Mouse (Mus musculus) kidney, embryonic 14.5 days (tissue): ENCODE results near the gene Rhbdf2. TPM values are rescaled to one million over a fixed set of nuclear protein-coding genes. Genes with fewer than 3 reads are reported as not detected.
"Not testable (repeated sequence)": the region's sequence is repeated elsewhere in the genome, so short reads cannot be mapped to it uniquely, and the experiment has no call there.

Experiments used
- ATAC-seq: fragments of 200-750 bp; cut with Nextera tagmentation; 2 replicates; pipeline ENCODE4 v1.8.0; 2017; ENCODE audit warnings: moderate number of reproducible peaks, mild to moderate bottlenecking, moderate TSS enrichment, moderate library complexity; ENCODE audit not compliant: low FRiP score, low TSS enrichment
- H3K27ac ChIP-seq: fragments of 300-500 bp; sonication (generic); 2 replicates; pipeline ENCODE4 v1.5.1; 2014; ENCODE audit warnings: low read depth, mild to moderate bottlenecking, low read length, moderate library complexity, mixed read lengths
- H3K27me3 ChIP-seq: fragments of 300-500 bp; sonication (generic); 2 replicates; pipeline ENCODE4 v1.6.1; 2014; ENCODE audit warnings: mild to moderate bottlenecking, low read length; ENCODE audit not compliant: control insufficient read depth, insufficient read depth
- H3K36me3 ChIP-seq: fragments of 300-500 bp; sonication (generic); 2 replicates; pipeline ENCODE4 v1.6.1; 2014; ENCODE audit warnings: low read length, mixed read lengths; ENCODE audit not compliant: control insufficient read depth, insufficient read depth
- H3K4me1 ChIP-seq: fragments of 300-500 bp; sonication (generic); 2 replicates; pipeline ENCODE4 v1.6.1; 2014; ENCODE audit warnings: low read length, mixed read lengths; ENCODE audit not compliant: control insufficient read depth, insufficient read depth
- H3K4me2 ChIP-seq: fragments of 300-500 bp; sonication (generic); replicated peaks from 2 replicates; pipeline ENCODE4 v1.6.1; 2014; ENCODE audit warnings: low read depth, mild to moderate bottlenecking, low read length
- H3K4me3 ChIP-seq: fragments of 300-500 bp; sonication (generic); 2 replicates; pipeline ENCODE4 v1.5.1; 2014; ENCODE audit warnings: mild to moderate bottlenecking, low read length
- H3K9ac ChIP-seq: fragments of 300-500 bp; sonication (generic); 2 replicates; pipeline ENCODE4 v1.6.1; 2014; ENCODE audit warnings: low read depth, mild to moderate bottlenecking, low read length, moderate library complexity
- H3K9me3 ChIP-seq: fragments of 300-500 bp; sonication (generic); 2 replicates; pipeline ENCODE4 v1.6.1; 2016; ENCODE audit warnings: low read length; ENCODE audit not compliant: control insufficient read depth
- WGBS: fragments of 180-500 bp; shearing (Covaris S2); extraction: QIAGEN DNeasy Blood & Tissue Kit; methylation state at CpG from one replicate; pipeline ENCODE4 v1.1.7; 2014; 5-methylcytosine and 5-hydroxymethylcytosine counted together
- polyA plus RNA-seq: library from polyadenylated mRNA; unstranded; fragments of >200 nt; fragmentation: Nextera tagmentation; extraction: Ambion mirVana; gene quantifications from 2 replicates; pipeline ENCODE4 v1.2.1, GENCODE M21; 2014

Gene Rhbdf2
- polyA plus RNA-seq = 5.4 and 7.2 TPM in 2 replicates

DNA sequence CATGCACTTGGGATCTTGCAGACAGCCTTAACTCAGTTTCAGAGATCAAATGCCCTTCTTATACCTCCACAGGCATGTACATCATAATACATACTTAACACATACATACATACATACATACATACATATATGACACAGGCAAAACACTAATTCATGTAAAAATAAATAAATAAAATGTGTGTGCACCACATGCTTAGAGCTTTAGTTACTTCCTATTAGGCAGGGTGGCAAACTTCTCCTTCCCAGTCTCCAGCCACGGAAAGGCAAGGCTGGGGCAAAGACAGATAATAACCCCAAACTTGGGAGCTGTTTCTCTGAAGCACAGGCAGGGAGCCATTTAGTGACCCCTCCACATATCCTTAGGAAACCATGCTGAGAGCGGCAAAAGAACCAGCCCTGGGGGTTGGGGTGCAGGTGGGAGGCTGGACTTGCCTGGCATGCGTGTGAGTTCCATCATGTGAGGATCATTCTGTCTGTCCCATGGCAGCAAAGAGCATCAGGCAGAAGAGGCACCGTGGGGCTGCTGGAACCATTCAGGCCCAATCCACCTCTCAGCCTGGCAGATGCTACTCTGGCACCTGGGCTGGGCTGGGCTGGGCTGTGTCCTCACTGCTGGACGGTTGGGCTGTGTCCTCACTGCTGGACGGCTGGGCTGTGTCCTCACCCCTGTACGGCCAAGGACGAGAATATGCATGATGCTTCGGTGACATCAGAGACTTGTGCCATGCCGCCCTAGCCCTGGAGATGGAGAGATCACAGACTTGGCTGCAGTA lies at the start of gene Rhbdf2:
Gene Rhbdf2 (minus strand): TSS at position 721 of the 773 bp plus-strand sequence.
- no peak within 1 kb of the TSS for H3K9ac ChIP-seq
- no peaks in the 10 kb centered on the region for H3K9me3 ChIP-seq
- 60% methylated on average over 10 of the region's 10 CpGs for WGBS
- no peaks in the 10 kb centered on the region for H3K36me3 ChIP-seq
- no peak within 1 kb of the TSS for H3K4me3 ChIP-seq
- no peak within 1 kb of the TSS for H3K4me2 ChIP-seq
- no peak within 1 kb of the TSS for H3K27ac ChIP-seq
- H3K4me1 ChIP-seq = peaks cover 26% of the 10 kb centered on the region
- no peaks in the 10 kb centered on the region; the same call in 1 of the 2 replicates for H3K27me3 ChIP-seq
- no peak for ATAC-seq

DNA sequence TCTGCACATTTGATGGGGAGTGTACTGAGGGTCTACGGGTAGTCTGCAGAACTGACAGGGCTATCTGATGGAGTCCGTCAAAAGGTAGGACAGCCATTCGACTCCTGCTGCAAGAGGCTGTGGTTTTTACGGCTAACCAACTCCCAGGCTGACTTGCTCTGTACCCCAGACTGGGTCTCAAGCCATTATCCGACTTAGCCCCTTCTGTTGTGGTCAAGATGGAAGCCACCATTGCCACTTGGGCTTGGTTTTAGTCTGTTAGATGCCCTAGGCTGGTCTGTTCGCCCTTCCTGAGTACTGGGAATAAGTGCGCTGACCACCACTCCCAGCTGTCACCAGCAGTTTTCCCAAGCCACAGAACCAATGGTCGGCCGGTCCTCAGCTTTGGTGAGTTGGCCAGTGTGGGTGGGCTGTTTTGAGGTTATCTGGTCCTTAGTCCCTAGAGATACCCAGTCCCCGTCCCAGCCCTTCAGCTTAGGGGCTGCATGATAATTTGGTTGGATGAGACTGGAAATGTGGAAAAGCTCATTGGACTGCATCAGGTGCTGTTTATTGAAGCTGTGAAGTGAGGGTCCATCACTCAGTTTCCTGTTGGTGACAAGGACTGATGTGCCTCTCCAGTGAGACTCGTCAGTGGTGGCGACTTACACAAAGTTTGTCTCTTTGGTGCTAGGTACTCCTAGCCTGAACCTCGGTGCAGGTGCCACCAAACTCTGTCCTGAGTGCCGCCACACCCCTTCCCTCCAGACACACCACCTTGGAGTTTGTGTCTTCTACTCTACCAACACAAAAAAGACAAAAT lies 49.6 kb upstream of the Rhbdf2 start:
- Histone ChIP-seq H3K4me3 (no peak overlapping the region), H3K27me3 (no peaks in the 10 kb centered on the region), H3K4me1 (peaks cover 23% of the 10 kb centered on the region; the same call in 1 of the 2 replicates), H3K27ac (no peak overlapping the region), H3K9me3 (no peaks in the 10 kb centered on the region), H3K9ac (no peak overlapping the region), H3K4me2 (no peak overlapping the region), H3K36me3 (peaks cover 67% of the 10 kb centered on the region)
- no peak for ATAC-seq
- 89% methylated on average over 14 of the region's 14 CpGs for WGBS

DNA sequence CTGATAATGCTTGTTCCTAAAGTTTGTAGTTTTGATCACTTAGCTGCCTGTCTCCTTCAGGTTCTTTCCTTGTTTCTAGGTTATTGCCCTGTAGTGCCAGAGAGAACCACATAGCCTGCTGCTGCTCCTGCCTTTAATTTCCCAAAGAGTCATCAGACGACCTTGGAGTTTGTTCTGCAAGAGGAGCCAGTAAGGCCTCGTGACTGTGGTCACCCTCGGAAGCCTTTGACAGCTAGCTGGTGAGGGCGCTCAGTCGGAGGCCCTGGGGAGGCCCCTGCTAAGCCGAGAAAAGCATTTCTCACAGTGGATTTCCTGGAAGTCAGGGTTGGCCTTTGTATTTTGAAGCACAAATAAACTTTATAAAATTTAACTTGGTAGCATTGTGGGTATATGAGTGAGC lies 48.6 kb upstream of the Rhbdf2 start:
- not testable (repeated sequence) for ATAC-seq, H3K4me2 ChIP-seq, H3K27me3 ChIP-seq, H3K27ac ChIP-seq, H3K9ac ChIP-seq, H3K4me3 ChIP-seq, H3K9me3 ChIP-seq
- peaks cover 61% of the 10 kb centered on the region for H3K36me3 ChIP-seq
- peaks cover 23% of the 10 kb centered on the region; the same call in 1 of the 2 replicates for H3K4me1 ChIP-seq
- 81% methylated on average over 6 of the region's 6 CpGs for WGBS

DNA sequence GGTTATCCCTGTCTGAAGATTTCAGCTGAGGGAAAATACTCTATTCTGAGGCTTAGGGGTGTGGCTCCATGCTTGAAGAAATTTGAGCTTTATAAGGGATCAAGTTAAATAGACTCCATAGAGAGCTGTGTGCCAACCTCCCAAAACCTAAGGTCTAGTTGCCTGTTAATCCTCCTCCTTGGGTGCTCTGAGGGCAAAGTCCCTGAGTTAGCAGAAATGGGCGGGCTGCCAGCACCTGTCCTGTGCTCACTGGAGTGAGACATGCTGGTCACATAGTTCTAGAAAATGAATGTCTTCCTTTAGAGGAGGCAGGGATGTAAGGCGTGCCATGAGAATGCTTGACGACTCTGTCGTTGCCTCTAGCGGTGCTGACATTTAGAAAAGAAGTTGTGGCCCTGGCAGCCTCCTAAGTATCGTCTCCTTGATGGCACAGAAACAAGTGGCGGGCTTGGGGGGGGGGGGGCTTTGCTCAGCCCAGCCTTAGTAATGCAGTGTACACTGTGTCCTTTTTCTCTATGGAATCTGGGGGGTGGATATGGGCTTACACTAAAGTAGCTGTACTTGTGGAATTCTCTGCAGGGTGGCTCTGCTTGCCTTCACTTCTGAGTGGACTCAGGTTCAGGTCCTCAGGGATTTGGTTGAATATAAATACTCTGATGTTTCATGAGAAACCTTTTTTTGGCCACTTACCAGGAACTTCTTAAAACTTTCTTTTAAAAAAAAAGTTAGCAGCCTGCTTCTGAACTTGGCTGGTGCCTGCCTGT lies 48.0 kb upstream of the Rhbdf2 start:
- H3K27me3 ChIP-seq = no peaks in the 10 kb centered on the region
- no peak overlapping the region for H3K4me2 ChIP-seq
- WGBS = 63% methylated on average over 7 of the region's 7 CpGs
- peaks cover 61% of the 10 kb centered on the region for H3K36me3 ChIP-seq
- no peak overlapping the region for H3K9ac ChIP-seq
- no peak for ATAC-seq
- H3K4me1 ChIP-seq = peaks cover 22% of the 10 kb centered on the region; the same call in 1 of the 2 replicates
- no peaks in the 10 kb centered on the region for H3K9me3 ChIP-seq
- no peak overlapping the region for H3K4me3 ChIP-seq
- H3K27ac ChIP-seq = no peak overlapping the region

DNA sequence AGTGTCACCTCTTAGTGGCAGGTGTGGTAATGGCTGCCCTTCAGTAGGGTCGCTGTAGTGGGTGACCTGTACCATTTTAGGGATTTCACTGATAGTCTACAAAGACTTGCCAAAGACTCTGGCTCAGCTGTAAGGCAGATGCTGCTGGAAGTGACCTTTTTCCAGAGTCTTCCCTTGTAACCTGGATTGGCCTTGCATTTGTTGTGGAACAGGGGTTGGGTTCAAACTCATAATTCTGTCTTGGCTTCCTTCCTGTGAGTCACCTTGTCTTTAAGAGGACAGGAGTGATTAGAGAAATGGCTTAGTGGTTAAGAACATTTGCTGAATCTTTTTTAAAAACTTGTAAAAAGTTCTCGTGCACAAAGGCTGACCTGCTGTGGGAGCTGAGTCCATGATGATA lies 46.6 kb upstream of the Rhbdf2 start:
- Histone ChIP-seq H3K27ac (no peak overlapping the region), H3K36me3 (peaks cover 53% of the 10 kb centered on the region), H3K4me3 (peak overlapping the region; percentile 69; the same call in 1 of the 2 replicates), H3K9ac (peak overlapping the region; percentile 94; the same call in 1 of the 2 replicates), H3K4me1 (peaks cover 28% of the 10 kb centered on the region), H3K9me3 (no peaks in the 10 kb centered on the region), H3K27me3 (no peaks in the 10 kb centered on the region), H3K4me2 (peak overlapping the region; percentile 60)
- ATAC-seq = no peak
- WGBS = 85% methylated on average over 2 of the region's 2 CpGs

DNA sequence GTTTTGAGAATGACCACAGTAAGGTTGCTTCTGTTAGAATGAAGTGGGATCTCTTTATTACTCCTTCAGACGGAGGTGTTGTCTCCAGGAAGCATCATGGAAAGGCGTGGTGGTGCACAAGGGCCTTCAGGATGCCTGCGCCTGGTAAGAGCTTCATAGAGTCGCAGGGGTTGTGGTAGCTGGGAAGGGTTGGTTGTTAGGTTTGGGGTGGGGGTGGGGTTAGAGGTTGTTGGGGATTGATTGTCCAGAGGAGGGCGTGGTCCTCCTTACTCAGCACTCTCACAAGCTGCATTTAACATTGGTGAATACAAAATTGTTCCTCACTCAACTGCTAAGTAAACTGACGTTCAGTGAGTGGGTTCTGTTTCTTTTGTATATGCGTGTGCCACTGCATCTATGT lies 45.8 kb upstream of the Rhbdf2 start:
- Histone ChIP-seq H3K27ac (no peak overlapping the region; the same call in 1 of the 2 replicates), H3K9ac (peak overlapping the region; percentile 94), H3K27me3 (no peaks in the 10 kb centered on the region), H3K4me2 (peak overlapping the region; percentile 60), H3K4me1 (peaks cover 28% of the 10 kb centered on the region), H3K4me3 (peak overlapping the region; percentile 69), H3K9me3 (no peaks in the 10 kb centered on the region), H3K36me3 (peaks cover 50% of the 10 kb centered on the region)
- WGBS = 17% methylated on average over 7 of the region's 7 CpGs
- no peak for ATAC-seq

DNA sequence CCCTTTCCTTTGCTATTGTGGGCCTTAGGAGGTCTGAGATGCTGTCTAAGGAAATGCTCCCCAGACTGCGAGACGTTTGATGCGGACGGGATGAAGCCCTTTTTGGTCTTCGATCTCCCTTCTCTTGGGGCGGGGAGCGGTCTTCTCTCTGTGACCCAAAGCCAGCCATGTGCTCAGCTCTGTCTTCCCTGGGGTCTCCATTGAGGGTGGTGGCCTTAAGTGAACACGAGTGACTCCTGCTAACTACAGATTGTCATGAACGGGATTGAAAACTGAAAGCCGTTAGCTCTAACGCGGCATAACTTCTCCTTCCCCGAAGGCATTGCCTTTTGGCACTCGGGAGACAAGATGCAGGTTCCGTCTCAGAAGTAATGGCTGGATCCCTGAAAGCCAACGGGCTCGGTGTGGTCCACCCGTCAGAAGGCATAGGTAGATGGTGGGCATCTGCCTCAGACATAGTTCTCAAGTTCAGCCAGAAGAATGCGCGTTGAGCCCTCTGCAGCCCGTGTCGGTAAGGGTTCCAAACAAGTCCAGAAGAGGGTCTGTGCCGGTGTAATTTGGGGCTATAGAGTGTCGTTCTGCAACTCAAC lies 45.1 kb upstream of the Rhbdf2 start:
- H3K4me1 ChIP-seq = peaks cover 28% of the 10 kb centered on the region
- peak overlapping the region; percentile 60 for H3K4me2 ChIP-seq
- peak overlapping the region; percentile 32; the same call in 1 of the 2 replicates for H3K27ac ChIP-seq
- H3K27me3 ChIP-seq = no peaks in the 10 kb centered on the region
- peaks cover 44% of the 10 kb centered on the region for H3K36me3 ChIP-seq
- peak overlapping the region; percentile 69 for H3K4me3 ChIP-seq
- WGBS = under 1% methylated on average over 24 of the region's 24 CpGs
- no peaks in the 10 kb centered on the region for H3K9me3 ChIP-seq
- H3K9ac ChIP-seq = peak overlapping the region; percentile 94
- ATAC-seq = peak; percentile 3; the same call in 1 of the 2 replicates

DNA sequence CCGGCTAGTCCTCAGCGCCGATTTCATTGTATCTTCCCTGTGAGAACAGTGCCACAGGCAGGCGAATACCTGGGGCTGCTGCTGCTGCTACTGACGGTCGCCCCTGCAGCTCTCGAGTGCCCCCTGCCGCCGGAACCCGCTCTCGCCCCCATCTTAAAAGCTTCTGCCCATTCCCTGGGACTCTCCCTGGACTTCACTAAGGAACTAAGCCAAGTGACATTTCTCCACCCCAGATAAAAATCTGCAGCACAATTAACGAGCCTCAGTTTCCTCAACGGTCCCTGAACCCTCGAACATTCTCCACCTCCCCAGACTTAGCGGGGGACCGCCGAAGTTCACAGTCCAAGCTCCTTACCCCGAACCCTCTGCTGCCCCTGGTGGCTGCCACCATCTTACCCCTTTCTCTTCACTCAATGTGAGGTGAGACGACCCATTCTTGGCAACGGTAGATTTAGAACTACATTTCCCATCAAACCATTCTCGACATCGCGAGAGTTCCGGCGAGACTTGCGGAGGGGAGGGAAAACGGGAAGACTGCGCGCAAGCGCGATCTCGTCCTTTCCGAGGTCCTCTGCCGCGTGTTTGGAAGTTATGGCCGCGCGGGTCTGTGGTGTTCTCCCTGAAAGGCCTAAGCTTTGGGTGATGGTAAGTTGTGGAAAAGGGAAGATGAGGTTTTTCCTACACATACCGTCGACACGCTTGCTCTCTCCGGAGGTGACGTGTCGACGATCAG lies 44.5 kb upstream of the Rhbdf2 start:
- no peaks in the 10 kb centered on the region for H3K27me3 ChIP-seq
- H3K4me1 ChIP-seq = peaks cover 28% of the 10 kb centered on the region
- peak overlapping the region; percentile 94 for H3K9ac ChIP-seq
- peak overlapping the region; percentile 32; the same call in 1 of the 2 replicates for H3K27ac ChIP-seq
- ATAC-seq = peak; percentile 83
- peak overlapping the region; percentile 60 for H3K4me2 ChIP-seq
- H3K36me3 ChIP-seq = peaks cover 37% of the 10 kb centered on the region
- H3K9me3 ChIP-seq = no peaks in the 10 kb centered on the region
- H3K4me3 ChIP-seq = peak overlapping the region; percentile 69
- 2% methylated on average over 45 of the region's 45 CpGs for WGBS
